Mouse (Mus musculus) embryonic facial prominence, embryonic 11.5 days (tissue): ENCODE measurements at regions not wholly inside any gene's neighbourhood (a gene's known extent, or its start where the extent isn't known, plus 50 kb on each side); places are given as distances from the start of the nearest gene placed in this dataset.

Source experiments
- ATAC-seq: fragments of 200-750 bp; cut with Nextera tagmentation; replicated peaks from 2 replicates; pipeline ENCODE4 v1.8.0; 2017; ENCODE audit warnings: low read depth; ENCODE audit not compliant: insufficient number of reproducible peaks, low FRiP score, low TSS enrichment
- DNase-seq: peaks from one replicate; pipeline ENCODE4 v3.0.0-alpha.2; 2015; ENCODE audit warnings: low spot score
- H3K27ac ChIP-seq: fragments of 300-500 bp; sonication (generic); replicated peaks from 2 replicates; pipeline ENCODE4 v1.5.1; 2014; ENCODE audit warnings: mild to moderate bottlenecking, low read depth, low read length, control low read depth
- H3K27me3 ChIP-seq: fragments of 300-500 bp; sonication (generic); 2 replicates; pipeline ENCODE4 v1.6.1; 2014; ENCODE audit warnings: mild to moderate bottlenecking, low read length, moderate library complexity, mixed read lengths; ENCODE audit not compliant: control insufficient read depth, insufficient read depth
- H3K36me3 ChIP-seq: fragments of 300-500 bp; sonication (generic); replicated peaks from 2 replicates; pipeline ENCODE4 v1.6.1; 2014; ENCODE audit warnings: low read depth, mild to moderate bottlenecking, low read length, moderate library complexity, mixed read lengths; ENCODE audit not compliant: control insufficient read depth, insufficient read depth
- H3K4me1 ChIP-seq: fragments of 300-500 bp; sonication (generic); 2 replicates; pipeline ENCODE4 v1.6.1; 2014; ENCODE audit warnings: low read length, mixed read lengths; ENCODE audit not compliant: control insufficient read depth, insufficient read depth
- H3K4me2 ChIP-seq: fragments of 300-500 bp; sonication (generic); 2 replicates; pipeline ENCODE4 v1.6.1; 2014; ENCODE audit warnings: low read depth, mild to moderate bottlenecking, control low read depth, low read length, moderate library complexity
- H3K4me3 ChIP-seq: fragments of 300-500 bp; sonication (generic); 2 replicates; pipeline ENCODE4 v1.5.1; 2014; ENCODE audit warnings: low read depth, low read length, control low read depth
- H3K9ac ChIP-seq: fragments of 300-500 bp; sonication (generic); replicated peaks from 2 replicates; pipeline ENCODE4 v1.6.1; 2014; ENCODE audit warnings: mild to moderate bottlenecking, control low read depth, low read length
- H3K9me3 ChIP-seq: fragments of 300-500 bp; sonication (generic); replicated peaks from 2 replicates; pipeline ENCODE4 v1.6.1; 2016; ENCODE audit warnings: mild to moderate bottlenecking, low read length, inconsistent platforms, mixed read lengths; ENCODE audit not compliant: control insufficient read depth
- WGBS: fragments of 180-500 bp; shearing (Covaris S2); extraction: QIAGEN DNeasy Blood & Tissue Kit; methylation state at CpG from one replicate; pipeline ENCODE4 v1.1.7; 2014; 5-methylcytosine and 5-hydroxymethylcytosine counted together

GRCm38 (mm10) chr5:59103358-59104077, 1385.8 kb downstream of the Pcdh7 start:
- 81% methylated on average over 4 of the region's 4 CpGs for WGBS
- Histone ChIP-seq H3K4me2 (no peak overlapping the region), H3K27me3 (no peaks in the 10 kb centered on the region), H3K36me3 (no peaks in the 10 kb centered on the region), H3K4me1 (no peaks in the 10 kb centered on the region), H3K9me3 (no peaks in the 10 kb centered on the region), H3K4me3 (no peak overlapping the region), H3K27ac (no peak overlapping the region), H3K9ac (no peak overlapping the region)
- no peak for DNase-seq
- ATAC-seq = no peak

- DNase-seq (no peak), ATAC-seq (no peak)
- 69% methylated on average over 7 of the region's 7 CpGs for WGBS
- no peak overlapping the region for H3K27ac ChIP-seq
- H3K36me3 ChIP-seq = no peaks in the 10 kb centered on the region
- no peaks in the 10 kb centered on the region for H3K27me3 ChIP-seq
- no peak overlapping the region for H3K9ac ChIP-seq
- H3K4me2 ChIP-seq = no peak overlapping the region
- no peaks in the 10 kb centered on the region for H3K9me3 ChIP-seq
- H3K4me1 ChIP-seq = no peaks in the 10 kb centered on the region
- H3K4me3 ChIP-seq = no peak overlapping the region
These were observed 1420.5 kb downstream of the Pcdh7 start for GRCm38 (mm10) chr5:59138316-59138715.

- 30% methylated on average over 2 of the region's 2 CpGs for WGBS
- no peak for ATAC-seq
These were observed 1421.0 kb downstream of the Pcdh7 start for GRCm38 (mm10) chr5:59138721-59139120.

More at GRCm38 (mm10) chr5:59138721-59139120, 1421.0 kb downstream of the Pcdh7 start:
- no peak overlapping the region for H3K27ac ChIP-seq
- H3K9me3 ChIP-seq = no peaks in the 10 kb centered on the region
- no peak overlapping the region for H3K4me3 ChIP-seq
- H3K9ac ChIP-seq = no peak overlapping the region
- no peaks in the 10 kb centered on the region for H3K4me1 ChIP-seq
- no peaks in the 10 kb centered on the region for H3K36me3 ChIP-seq
- peak; percentile 14 for DNase-seq
- no peak overlapping the region for H3K4me2 ChIP-seq
- no peaks in the 10 kb centered on the region for H3K27me3 ChIP-seq
